Mouse (Mus musculus) testis, adult 2 months (tissue): Measurements from ENCODE around the gene Itpk1.

Experiments
- CTCF ChIP-seq: fragments of 200-500 bp; IDR thresholded peaks from 2 replicates; pipeline ENCODE4 v1.5.1; 2012; ENCODE audit warnings: low read depth, mild to moderate bottlenecking, inconsistent platforms, low read length, moderate library complexity; ENCODE audit not compliant: control insufficient read depth, insufficient read depth, insufficient replicate concordance
- POLR2A ChIP-seq: fragments of 200-500 bp; IDR thresholded peaks from 2 replicates; pipeline ENCODE4 v1.6.1; 2012; ENCODE audit warnings: low read depth, mild to moderate bottlenecking, inconsistent platforms, low read length, moderate library complexity; ENCODE audit not compliant: control insufficient read depth

DNA sequence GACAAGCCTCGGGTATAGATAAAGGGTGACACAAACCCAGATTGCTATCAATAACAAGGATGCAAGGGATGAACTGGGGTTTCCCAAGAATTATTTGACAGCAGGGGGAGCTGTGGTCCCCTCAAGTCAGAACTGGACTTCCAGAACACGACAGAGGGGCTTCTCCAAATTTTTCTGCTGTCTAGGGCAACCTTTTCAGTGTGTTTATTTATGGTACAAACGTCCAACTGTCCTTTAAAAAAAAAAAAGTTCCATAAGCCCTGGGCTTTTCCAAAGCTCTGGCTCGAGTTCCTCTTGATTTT is 1.7 kb downstream of the Itpk1 start:
- no peak for TF ChIP-seq CTCF
- no peak for TF ChIP-seq POLR2A
